Mouse (Mus musculus) heart, postnatal 0 days (tissue): ENCODE data around the gene Pde6c.

Experiments
- CTCF ChIP-seq: IDR thresholded peaks from 2 replicates; pipeline ENCODE4 v1.5.1; 2016; ENCODE audit warnings: antibody characterized with exemption, control low read depth, low read depth
- EP300 ChIP-seq: IDR thresholded peaks from 2 replicates; pipeline ENCODE4 v1.6.1; 2016; ENCODE audit warnings: antibody characterized with exemption, low read depth

- TF ChIP-seq EP300, result no peak
- no peak for TF ChIP-seq CTCF
These were observed 58.0 kb downstream of the Pde6c start for GRCm38 (mm10) chr19:38190606-38191005.
